Mouse (Mus musculus) liver, embryonic 11.5 days (tissue): ENCODE results near the gene Nfe2l1. TPM values are rescaled to one million over a fixed set of nuclear protein-coding genes. Genes with fewer than 3 reads are reported as not detected.
A peak's percentile ranks its signal among the peaks of the same experiment; 100 is the strongest.

Source experiments
- ATAC-seq: fragments of 200-750 bp; cut with Nextera tagmentation; replicated peaks from 2 replicates; pipeline ENCODE4 v1.8.0; 2017; ENCODE audit warnings: moderate number of reproducible peaks, mild to moderate bottlenecking, moderate TSS enrichment, moderate library complexity; ENCODE audit not compliant: low FRiP score
- DNase-seq: peaks from one replicate; pipeline ENCODE4 v3.0.0-alpha.2; 2017; ENCODE audit warnings: low spot score
- H3K27ac ChIP-seq: fragments of 300-500 bp; sonication (generic); 2 replicates; pipeline ENCODE4 v1.5.1; 2014; ENCODE audit warnings: mild to moderate bottlenecking, low read depth, low read length, control low read depth
- H3K27me3 ChIP-seq: fragments of 300-500 bp; sonication (generic); replicated peaks from 2 replicates; pipeline ENCODE4 v1.6.1; 2014; ENCODE audit warnings: low read length, mixed read lengths; ENCODE audit not compliant: control insufficient read depth, insufficient read depth
- H3K36me3 ChIP-seq: fragments of 300-500 bp; sonication (generic); 2 replicates; pipeline ENCODE4 v1.6.1; 2014; ENCODE audit warnings: mild to moderate bottlenecking, low read length, moderate library complexity, mixed read lengths; ENCODE audit not compliant: control insufficient read depth, insufficient read depth
- H3K4me1 ChIP-seq: fragments of 300-500 bp; sonication (generic); replicated peaks from 2 replicates; pipeline ENCODE4 v1.6.1; 2014; ENCODE audit warnings: low read length, mixed read lengths; ENCODE audit not compliant: control insufficient read depth, insufficient read depth
- H3K4me2 ChIP-seq: fragments of 300-500 bp; sonication (generic); 2 replicates; pipeline ENCODE4 v1.6.1; 2014; ENCODE audit warnings: mild to moderate bottlenecking, control low read depth, moderate library complexity
- H3K4me3 ChIP-seq: fragments of 300-500 bp; sonication (generic); 2 replicates; pipeline ENCODE4 v1.5.1; 2014; ENCODE audit warnings: low read depth, low read length, control low read depth
- H3K9ac ChIP-seq: fragments of 300-500 bp; sonication (generic); 2 replicates; pipeline ENCODE4 v1.6.1; 2014; ENCODE audit warnings: low read depth, low read length, control low read depth
- H3K9me3 ChIP-seq: fragments of 300-500 bp; sonication (generic); 2 replicates; pipeline ENCODE4 v1.6.1; 2016; ENCODE audit warnings: low read length, inconsistent platforms, mixed read lengths; ENCODE audit not compliant: control insufficient read depth
- WGBS: fragments of 180-500 bp; shearing (Covaris S2); extraction: QIAGEN DNeasy Blood & Tissue Kit; methylation state at CpG from one replicate; pipeline ENCODE4 v1.1.7; 2014; 5-methylcytosine and 5-hydroxymethylcytosine counted together
- polyA plus RNA-seq: library from polyadenylated mRNA; unstranded; fragments of >200 nt; fragmentation: Nextera tagmentation; extraction: Ambion mirVana; gene quantifications from 2 replicates; pipeline ENCODE4 v1.2.1, GENCODE M21; 2014

Gene Nfe2l1
- polyA plus RNA-seq, 1 experiment from 2014 or later = 27.6 TPM

DNA sequence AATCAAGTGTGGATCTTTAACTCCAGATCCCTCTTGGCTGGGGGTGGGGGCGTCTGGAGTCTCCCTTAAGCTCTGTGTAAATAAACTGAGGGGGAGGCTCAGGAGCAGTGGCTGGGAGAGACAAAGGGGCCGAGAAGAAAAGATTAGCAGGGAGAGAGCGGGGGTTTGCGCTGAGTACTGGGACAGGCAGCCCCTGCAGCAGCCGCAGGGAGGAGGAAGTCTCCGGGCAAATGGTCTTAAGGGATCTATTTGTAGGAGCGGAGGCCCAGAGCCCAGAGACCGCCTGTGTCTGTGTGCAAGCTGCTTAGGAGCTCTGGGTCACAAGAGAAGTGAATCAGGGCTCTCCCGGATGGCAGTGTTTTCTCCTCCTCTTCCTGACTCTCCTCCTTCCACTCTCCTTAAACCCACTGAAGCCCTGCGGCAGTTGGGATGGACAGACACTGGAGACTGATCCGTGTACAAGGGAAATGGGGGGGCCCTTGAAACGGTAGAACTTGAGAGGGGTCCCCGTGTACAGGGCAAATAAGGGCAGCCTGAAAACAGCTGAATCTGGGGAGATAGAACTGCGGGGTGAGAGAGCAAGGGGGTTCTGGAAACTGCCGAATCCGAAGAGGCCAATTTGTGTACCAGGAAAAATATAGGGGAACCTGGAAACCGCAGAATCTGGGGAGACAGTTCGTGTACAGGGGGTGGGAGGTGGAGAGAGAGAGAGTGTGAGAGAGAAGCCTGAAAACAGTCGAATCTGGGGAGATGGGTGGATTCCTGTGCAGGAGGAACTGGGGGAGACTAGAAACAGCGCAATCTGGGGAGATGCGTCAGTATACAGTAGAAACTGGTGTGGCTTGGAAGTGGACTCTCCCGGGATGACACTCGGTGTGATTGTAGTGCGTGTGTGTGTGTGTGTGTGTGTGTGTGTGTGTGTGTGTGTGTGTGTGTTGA, 42.9 kb upstream of the Nfe2l1 start:
- H3K9ac ChIP-seq = no peak overlapping the region
- 7% methylated on average over 24 of the region's 24 CpGs for WGBS
- H3K4me1 ChIP-seq = peaks cover 23% of the 10 kb centered on the region
- no peak for DNase-seq
- peaks cover 35% of the 10 kb centered on the region for H3K27me3 ChIP-seq
- no peaks in the 10 kb centered on the region for H3K9me3 ChIP-seq
- ATAC-seq = no peak
- peak overlapping the region; percentile 57; the same call in 1 of the 2 replicates for H3K27ac ChIP-seq
- H3K4me2 ChIP-seq = 0 out of 2 replicates have a peak overlapping the region, but pooled peaks have one; percentile 16
- no peak overlapping the region for H3K4me3 ChIP-seq
- no peaks in the 10 kb centered on the region for H3K36me3 ChIP-seq

- DNase-seq (no peak), ATAC-seq (no peak)
- WGBS = 15% methylated on average over 5 of the region's 5 CpGs
- no peaks in the 10 kb centered on the region for H3K9me3 ChIP-seq
- no peak overlapping the region for H3K4me2 ChIP-seq
- no peaks in the 10 kb centered on the region; the same call in 1 of the 2 replicates for H3K4me1 ChIP-seq
- H3K27ac ChIP-seq = no peak overlapping the region
- H3K4me3 ChIP-seq = no peak overlapping the region
- H3K36me3 ChIP-seq = no peaks in the 10 kb centered on the region
- no peak overlapping the region for H3K9ac ChIP-seq
- peaks cover 8% of the 10 kb centered on the region for H3K27me3 ChIP-seq
Observed at GRCm38 (mm10) chr11:96867149-96867548, 37.4 kb upstream of the Nfe2l1 start.

- no peak for ATAC-seq
- Histone ChIP-seq H3K27me3 (peaks cover 8% of the 10 kb centered on the region), H3K27ac (no peak overlapping the region), H3K9me3 (no peaks in the 10 kb centered on the region), H3K4me2 (peak overlapping the region; percentile 28), H3K36me3 (no peaks in the 10 kb centered on the region), H3K4me1 (peaks cover 2% of the 10 kb centered on the region), H3K4me3 (no peak overlapping the region), H3K9ac (no peak overlapping the region)
- DNase-seq = no peak
- WGBS = 37% methylated on average over 26 of the region's 26 CpGs
Observed at GRCm38 (mm10) chr11:96863206-96863995, 33.6 kb upstream of the Nfe2l1 start.

DNA sequence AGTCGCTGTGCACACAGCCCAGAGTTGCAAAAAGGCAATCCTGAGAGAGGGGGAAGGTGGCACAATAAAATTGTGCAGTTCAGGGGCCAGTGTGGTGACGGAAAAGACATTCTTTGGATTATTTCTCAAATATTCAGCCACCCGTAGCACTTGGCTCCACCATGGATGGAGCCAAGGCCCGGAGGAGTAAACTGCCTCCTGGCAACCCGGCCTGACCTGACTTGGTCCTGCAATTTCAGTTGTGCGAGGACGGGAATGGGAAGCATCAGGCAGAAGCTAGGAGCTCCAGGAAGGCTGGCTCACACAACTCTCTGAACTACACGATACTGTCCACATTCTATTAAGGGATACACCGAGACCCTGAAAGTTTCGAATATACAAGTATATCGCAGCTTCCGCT, 32.8 kb upstream of the Nfe2l1 start:
- 79% methylated on average over 12 of the region's 12 CpGs for WGBS
- Histone ChIP-seq H3K9me3 (no peaks in the 10 kb centered on the region), H3K4me2 (peak overlapping the region; percentile 92), H3K27me3 (peaks cover 8% of the 10 kb centered on the region), H3K4me3 (no peak overlapping the region), H3K9ac (no peak overlapping the region), H3K27ac (no peak overlapping the region), H3K36me3 (no peaks in the 10 kb centered on the region), H3K4me1 (peaks cover 2% of the 10 kb centered on the region)
- ATAC-seq (no peak), DNase-seq (no peak)

DNA sequence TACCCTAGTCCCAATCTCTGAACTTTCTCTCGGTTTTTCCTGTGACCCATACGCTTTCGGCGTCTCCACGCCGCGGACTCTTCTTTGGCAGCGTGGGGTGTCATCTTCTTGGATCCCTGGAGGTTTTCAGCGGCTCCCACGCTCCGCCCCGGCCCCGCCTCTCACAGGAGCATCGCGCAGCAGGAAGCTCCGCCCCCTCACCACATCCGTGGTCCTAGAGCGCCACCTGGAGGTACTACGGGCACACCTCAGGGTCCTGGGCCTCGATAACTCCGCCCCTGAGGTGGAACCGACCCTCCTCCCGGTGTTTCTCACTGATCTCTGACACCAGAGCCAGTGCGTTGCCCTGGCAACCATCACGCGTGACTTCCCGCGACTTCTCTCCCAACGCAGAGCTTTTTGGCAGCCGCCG, 32.1 kb upstream of the Nfe2l1 start:
- Histone ChIP-seq H3K27me3 (peaks cover 8% of the 10 kb centered on the region), H3K4me2 (peak overlapping the region; percentile 92), H3K9ac (peak overlapping the region; percentile 28; the same call in 1 of the 2 replicates), H3K36me3 (no peaks in the 10 kb centered on the region), H3K27ac (no peak overlapping the region), H3K9me3 (no peaks in the 10 kb centered on the region), H3K4me1 (peaks cover 2% of the 10 kb centered on the region), H3K4me3 (peak overlapping the region; percentile 51)
- DNase-seq (peak; percentile 95), ATAC-seq (peak; percentile 84)
- WGBS = under 1% methylated on average over 31 of the region's 31 CpGs

- Histone ChIP-seq H3K4me2 (peak overlapping the region; percentile 92), H3K27me3 (peaks cover 8% of the 10 kb centered on the region), H3K4me3 (peak overlapping the region; percentile 51), H3K9me3 (no peaks in the 10 kb centered on the region), H3K9ac (peak overlapping the region; percentile 28; the same call in 1 of the 2 replicates), H3K4me1 (peaks cover 2% of the 10 kb centered on the region), H3K27ac (no peak overlapping the region), H3K36me3 (no peaks in the 10 kb centered on the region)
- DNase-seq (no peak), ATAC-seq (no peak)
- 3% methylated on average over 20 of the region's 20 CpGs for WGBS
Observed at GRCm38 (mm10) chr11:96861446-96861845, 31.7 kb upstream of the Nfe2l1 start.

DNA sequence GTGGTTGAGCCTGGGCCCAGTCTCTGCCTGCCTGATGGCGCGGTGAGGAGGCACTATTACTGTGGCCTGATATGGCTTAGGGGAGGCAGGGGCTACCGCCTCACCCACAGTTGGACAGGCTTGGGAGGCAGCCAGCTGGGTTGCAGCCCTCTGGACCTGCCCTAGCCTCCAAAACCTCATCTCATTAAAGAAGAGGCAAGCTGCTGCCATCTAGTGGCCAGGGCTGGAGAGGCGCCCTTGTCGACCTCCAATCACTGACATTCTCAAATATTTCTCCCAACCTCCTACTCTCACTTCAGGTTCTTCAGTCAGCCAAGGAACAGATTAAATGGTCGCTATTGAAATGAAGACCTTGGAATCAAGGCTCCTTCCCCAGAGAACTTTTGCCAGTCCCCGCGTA, 30.8 kb upstream of the Nfe2l1 start:
- ATAC-seq (no peak), DNase-seq (peak; percentile 75)
- no peak overlapping the region for H3K9ac ChIP-seq
- H3K36me3 ChIP-seq = no peaks in the 10 kb centered on the region
- H3K4me1 ChIP-seq = peaks cover 2% of the 10 kb centered on the region
- peaks cover 8% of the 10 kb centered on the region for H3K27me3 ChIP-seq
- no peak overlapping the region for H3K4me3 ChIP-seq
- WGBS = 14% methylated on average over 8 of the region's 8 CpGs
- H3K4me2 ChIP-seq = no peak overlapping the region; the same call in 1 of the 2 replicates
- H3K9me3 ChIP-seq = no peaks in the 10 kb centered on the region
- no peak overlapping the region for H3K27ac ChIP-seq

GRCm38 (mm10) chr11:96859635-96860034, 29.9 kb upstream of the Nfe2l1 start:
- no peak overlapping the region for H3K27ac ChIP-seq
- H3K9me3 ChIP-seq = no peaks in the 10 kb centered on the region
- no peak overlapping the region for H3K4me3 ChIP-seq
- no peak overlapping the region for H3K9ac ChIP-seq
- no peaks in the 10 kb centered on the region for H3K36me3 ChIP-seq
- H3K27me3 ChIP-seq = peaks cover 8% of the 10 kb centered on the region
- 81% methylated on average over 4 of the region's 4 CpGs for WGBS
- no peak for ATAC-seq
- H3K4me1 ChIP-seq = peaks cover 2% of the 10 kb centered on the region
- no peak for DNase-seq
- no peak overlapping the region for H3K4me2 ChIP-seq
